Mouse (Mus musculus): ENCODE results near the gene Cnksr3. TPM values are rescaled to one million over a fixed set of nuclear protein-coding genes. Genes with fewer than 3 reads are reported as not detected.

The Cnksr3 gene
- polyA plus RNA-seq, 1 experiment, result 11.8 TPM

GRCm38 (mm10) chr10:7111462-7112000 is 100.5 kb downstream of the Cnksr3 start:
- 78% methylated on average over 6 of the region's 6 CpGs for WGBS
- H3K36me3 ChIP-seq (ENCODE audit: control insufficient read depth, insufficient read depth, low read length), result no peaks in the 10 kb centered on the region
- H3K27me3 ChIP-seq (replicated peaks; ENCODE audit: control insufficient read depth, insufficient read depth, low read length), result no peaks in the 10 kb centered on the region
- no peak overlapping the region for H3K27ac ChIP-seq (ENCODE audit: insufficient read depth, low read depth, low read length)
- no peak for TF ChIP-seq CTCF (conservative IDR thresholded peaks at IDR 0.05; ENCODE audit: insufficient read depth, insufficient read length, low read depth, low read length)
- H3K4me3 ChIP-seq (ENCODE audit: insufficient read depth, low read depth, low read length), result no peak overlapping the region
- H3K4me1 ChIP-seq (ENCODE audit: control insufficient read depth, insufficient read depth, low read length), result no peaks in the 10 kb centered on the region
- no peak for DNase-seq

- H3K27me3 ChIP-seq (replicated peaks; ENCODE audit: control insufficient read depth, insufficient read depth, low read length), result no peaks in the 10 kb centered on the region
- no peak for DNase-seq
- TF ChIP-seq CTCF (conservative IDR thresholded peaks at IDR 0.05; ENCODE audit: insufficient read depth, insufficient read length, low read depth, low read length), result no peak
- no peak for TF ChIP-seq POLR2A (IDR thresholded peaks at IDR 0.05; ENCODE audit: low read depth, low read length)
- H3K36me3 ChIP-seq (ENCODE audit: control insufficient read depth, insufficient read depth, low read length), result no peaks in the 10 kb centered on the region
- no peaks in the 10 kb centered on the region for H3K4me1 ChIP-seq (ENCODE audit: control insufficient read depth, insufficient read depth, low read length)
- 62% methylated on average over 1 of the region's 1 CpGs for WGBS
- H3K4me3 ChIP-seq (ENCODE audit: insufficient read depth, low read depth, low read length), result no peak overlapping the region
- no peak overlapping the region for H3K27ac ChIP-seq (ENCODE audit: insufficient read depth, low read depth, low read length)
Observed at GRCm38 (mm10) chr10:7103872-7104271, 108.2 kb downstream of the Cnksr3 start.

GRCm38 (mm10) chr10:7077971-7078370 is 134.1 kb downstream of the Cnksr3 start:
- H3K4me1 ChIP-seq (ENCODE audit: control insufficient read depth, insufficient read depth, low read length), result no peaks in the 10 kb centered on the region; the same call in 1 of the 2 replicates
- no peak for DNase-seq
- H3K4me3 ChIP-seq (ENCODE audit: insufficient read depth, low read depth, low read length), result no peak overlapping the region
- 86% methylated on average over 1 of the region's 1 CpGs for WGBS
- TF ChIP-seq CTCF (conservative IDR thresholded peaks at IDR 0.05; ENCODE audit: insufficient read depth, insufficient read length, low read depth, low read length) (no peak), POLR2A (IDR thresholded peaks at IDR 0.05; ENCODE audit: low read depth, low read length) (no peak)
- H3K27me3 ChIP-seq (replicated peaks; ENCODE audit: control insufficient read depth, insufficient read depth, low read length), result no peaks in the 10 kb centered on the region
- H3K27ac ChIP-seq (ENCODE audit: insufficient read depth, low read depth, low read length), result no peak overlapping the region
- no peaks in the 10 kb centered on the region for H3K36me3 ChIP-seq (ENCODE audit: control insufficient read depth, insufficient read depth, low read length)

GRCm38 (mm10) chr10:7077389-7077808 is 134.6 kb downstream of the Cnksr3 start:
- WGBS, result 69% methylated on average over 7 of the region's 7 CpGs
- no peak overlapping the region for H3K27ac ChIP-seq (ENCODE audit: insufficient read depth, low read depth, low read length)
- H3K4me1 ChIP-seq (ENCODE audit: control insufficient read depth, insufficient read depth, low read length), result no peaks in the 10 kb centered on the region; the same call in 1 of the 2 replicates

GRCm38 (mm10) chr10:7076662-7077211 is 135.3 kb downstream of the Cnksr3 start:
- no peaks in the 10 kb centered on the region for H3K36me3 ChIP-seq (ENCODE audit: control insufficient read depth, insufficient read depth, low read length)
- peak; percentile 10 for DNase-seq
- no peaks in the 10 kb centered on the region; the same call in 1 of the 2 replicates for H3K4me1 ChIP-seq (ENCODE audit: control insufficient read depth, insufficient read depth, low read length)
- 32% methylated on average over 7 of the region's 8 CpGs for WGBS
- TF ChIP-seq CTCF (conservative IDR thresholded peaks at IDR 0.05; ENCODE audit: insufficient read depth, insufficient read length, low read depth, low read length) (no peak), POLR2A (IDR thresholded peaks at IDR 0.05; ENCODE audit: low read depth, low read length) (no peak)
- no peak overlapping the region for H3K4me3 ChIP-seq (ENCODE audit: insufficient read depth, low read depth, low read length)
- no peaks in the 10 kb centered on the region for H3K27me3 ChIP-seq (replicated peaks; ENCODE audit: control insufficient read depth, insufficient read depth, low read length)
- no peak overlapping the region for H3K27ac ChIP-seq (ENCODE audit: insufficient read depth, low read depth, low read length)

More at GRCm38 (mm10) chr10:7077389-7077808, 134.6 kb downstream of the Cnksr3 start:
- no peak for TF ChIP-seq POLR2A (IDR thresholded peaks at IDR 0.05; ENCODE audit: low read depth, low read length)
- no peak for TF ChIP-seq CTCF (conservative IDR thresholded peaks at IDR 0.05; ENCODE audit: insufficient read depth, insufficient read length, low read depth, low read length)
- Histone ChIP-seq H3K36me3 (ENCODE audit: control insufficient read depth, insufficient read depth, low read length) (no peaks in the 10 kb centered on the region), H3K27me3 (replicated peaks; ENCODE audit: control insufficient read depth, insufficient read depth, low read length) (no peaks in the 10 kb centered on the region), H3K4me3 (ENCODE audit: insufficient read depth, low read depth, low read length) (no peak overlapping the region)
- DNase-seq, result no peak

- H3K36me3 ChIP-seq (ENCODE audit: control insufficient read depth, insufficient read depth, low read length), result no peaks in the 10 kb centered on the region
- H3K27me3 ChIP-seq (replicated peaks; ENCODE audit: control insufficient read depth, insufficient read depth, low read length), result no peaks in the 10 kb centered on the region
- H3K4me1 ChIP-seq (ENCODE audit: control insufficient read depth, insufficient read depth, low read length), result no peaks in the 10 kb centered on the region; the same call in 1 of the 2 replicates
- H3K27ac ChIP-seq (ENCODE audit: insufficient read depth, low read depth, low read length), result no peak overlapping the region
- WGBS, result 4% methylated on average over 8 of the region's 8 CpGs
- H3K4me3 ChIP-seq (ENCODE audit: insufficient read depth, low read depth, low read length), result no peak overlapping the region
- peak; percentile 85 for DNase-seq
- TF ChIP-seq CTCF (conservative IDR thresholded peaks at IDR 0.05; ENCODE audit: insufficient read depth, insufficient read length, low read depth, low read length) (peak; percentile 87), POLR2A (IDR thresholded peaks at IDR 0.05; ENCODE audit: low read depth, low read length) (no peak)
Observed at GRCm38 (mm10) chr10:7076201-7076600, 135.8 kb downstream of the Cnksr3 start.

- Histone ChIP-seq H3K4me3 (ENCODE audit: insufficient read depth, low read depth, low read length) (no peak overlapping the region), H3K27me3 (replicated peaks; ENCODE audit: control insufficient read depth, insufficient read depth, low read length) (no peaks in the 10 kb centered on the region), H3K27ac (ENCODE audit: insufficient read depth, low read depth, low read length) (no peak overlapping the region), H3K36me3 (ENCODE audit: control insufficient read depth, insufficient read depth, low read length) (no peaks in the 10 kb centered on the region), H3K4me1 (ENCODE audit: control insufficient read depth, insufficient read depth, low read length) (no peaks in the 10 kb centered on the region; the same call in 1 of the 2 replicates)
- WGBS, result 88% methylated on average over 2 of the region's 2 CpGs
- DNase-seq, result no peak
- TF ChIP-seq POLR2A (IDR thresholded peaks at IDR 0.05; ENCODE audit: low read depth, low read length) (no peak), CTCF (conservative IDR thresholded peaks at IDR 0.05; ENCODE audit: insufficient read depth, insufficient read length, low read depth, low read length) (no peak)
Observed at GRCm38 (mm10) chr10:7075661-7076060, 136.4 kb downstream of the Cnksr3 start.

Data from kidney, adult 2 months (tissue).